Mouse (Mus musculus) CH12.LX (cell line): ENCODE measurements around the gene AU022252. TPM values are rescaled to one million over a fixed set of nuclear protein-coding genes. Genes with fewer than 3 reads are reported as not detected.

ENCODE experiments used
- DNase-seq: peaks from one replicate; pipeline ENCODE4 v3.0.0-alpha.2; 2013; ENCODE audit errors: extremely low read depth
- H3K27ac ChIP-seq: 2 replicates; pipeline ENCODE4 v1.5.1; 2012; ENCODE audit warnings: low read depth, mild to moderate bottlenecking, control low read depth, moderate library complexity; ENCODE audit not compliant: insufficient read depth
- H3K27me3 ChIP-seq: replicated peaks from 2 replicates; pipeline ENCODE3; 2012; ENCODE audit warnings: inconsistent platforms
- H3K36me3 ChIP-seq, 2 experiments: replicated peaks in 1 of 2; 2 replicates each; pipeline versions ENCODE3 to v1.6.1; 2012; ENCODE audit warnings: inconsistent platforms in 1 of 2, low read length in 1 of 2, mild to moderate bottlenecking in 1 of 2, mixed read lengths in 1 of 2, moderate library complexity in 1 of 2; ENCODE audit not compliant: control insufficient read depth in 1 of 2, insufficient read depth in 1 of 2
- H3K4me1 ChIP-seq, 2 experiments: 2 replicates each; pipeline ENCODE4 v1.6.1; 2012; ENCODE audit warnings: inconsistent platforms in 1 of 2, moderate library complexity in 1 of 2; ENCODE audit not compliant: insufficient read depth in 2 of 2, control insufficient read depth in 1 of 2
- H3K4me2 ChIP-seq: 2 replicates; pipeline ENCODE4 v1.6.1; 2012; ENCODE audit warnings: low read depth, mild to moderate bottlenecking, control low read depth; ENCODE audit not compliant: poor library complexity, insufficient read depth, severe bottlenecking
- H3K4me3 ChIP-seq, 3 experiments: fragments of 150-350 bp in 1 of 3; sonication (generic) in 1 of 3; replicated peaks in 1 of 3; 2 replicates each; pipeline versions ENCODE3 to v1.5.1; 2011 to 2012; ENCODE audit warnings: low read depth in 2 of 3, low read length in 2 of 3, mild to moderate bottlenecking in 2 of 3, moderate library complexity in 2 of 3, control low read depth in 1 of 3, improper control_type of control experiment in 1 of 3, inconsistent platforms in 1 of 3, mixed read lengths in 1 of 3; ENCODE audit not compliant: poor library complexity in 1 of 3
- H3K79me2 ChIP-seq: replicated peaks from 2 replicates; pipeline ENCODE4 v1.6.1; 2012; ENCODE audit warnings: mild to moderate bottlenecking, moderate library complexity; ENCODE audit not compliant: control insufficient read depth, poor library complexity, insufficient read depth, severe bottlenecking; ENCODE audit errors: extremely low read depth
- H3K9ac ChIP-seq: 2 replicates; pipeline ENCODE4 v1.6.1; 2012; ENCODE audit warnings: low read depth, mild to moderate bottlenecking, control low read depth, moderate library complexity; ENCODE audit not compliant: insufficient read depth
- H3K9me3 ChIP-seq: replicated peaks from 2 replicates; pipeline ENCODE3; 2012; ENCODE audit warnings: low read length, inconsistent platforms, mixed read lengths
- CHD2 ChIP-seq: IDR thresholded peaks from 2 replicates; pipeline ENCODE4 v1.6.1; 2011; ENCODE audit warnings: low read length, improper control_type of control experiment
- CTCF ChIP-seq, 2 experiments: IDR thresholded peaks in 1 of 2; conservative IDR thresholded peaks in 1 of 2; 2 replicates each; pipeline ENCODE4 v1.5.1; 2011 to 2012; ENCODE audit warnings: low read depth in 2 of 2, low read length in 2 of 2, improper control_type of control experiment in 1 of 2, inconsistent platforms in 1 of 2, mild to moderate bottlenecking in 1 of 2, moderate library complexity in 1 of 2
- E2F4 ChIP-seq: IDR thresholded peaks from 2 replicates; pipeline ENCODE4 v1.6.1; 2011; ENCODE audit warnings: low read depth, low read length, improper control_type of control experiment; ENCODE audit not compliant: insufficient replicate concordance
- EP300 ChIP-seq: IDR thresholded peaks from 2 replicates; pipeline ENCODE4 v1.6.1; 2011; ENCODE audit warnings: low read length, improper control_type of control experiment
- ETS1 ChIP-seq: conservative IDR thresholded peaks from 2 replicates; pipeline ENCODE4 v1.6.1; 2012; ENCODE audit warnings: low read depth, mild to moderate bottlenecking, inconsistent platforms, low read length, improper control_type of control experiment, moderate library complexity
- GABPA ChIP-seq: IDR thresholded peaks from 2 replicates; pipeline ENCODE4 v1.6.1; 2012; ENCODE audit warnings: low read depth, low read length, improper control_type of control experiment, inconsistent platforms; ENCODE audit not compliant: insufficient replicate concordance
- IRF4 ChIP-seq: IDR thresholded peaks from 2 replicates; pipeline ENCODE4 v1.6.1; 2014; ENCODE audit warnings: low read depth, mild to moderate bottlenecking, inconsistent platforms, low read length, improper control_type of control experiment
- JUND ChIP-seq: conservative IDR thresholded peaks from 2 replicates; pipeline ENCODE4 v1.6.1; 2011; ENCODE audit warnings: low read depth, low read length, improper control_type of control experiment
- KAT2A ChIP-seq: IDR thresholded peaks from 2 replicates; pipeline ENCODE4 v1.6.1; 2012; ENCODE audit warnings: low read length, improper control_type of control experiment, inconsistent platforms; ENCODE audit not compliant: insufficient replicate concordance
- MAX ChIP-seq: IDR thresholded peaks from 2 replicates; pipeline ENCODE4 v1.6.1; 2011; ENCODE audit warnings: low read length, improper control_type of control experiment
- MEF2A ChIP-seq: IDR thresholded peaks from 2 replicates; pipeline ENCODE4 v1.6.1; 2014; ENCODE audit warnings: low read depth, mild to moderate bottlenecking, inconsistent platforms, low read length, improper control_type of control experiment, borderline replicate concordance
- MXI1 ChIP-seq: IDR thresholded peaks from 2 replicates; pipeline ENCODE4 v1.6.1; 2011; ENCODE audit warnings: mild to moderate bottlenecking, low read depth, low read length, improper control_type of control experiment
- MYC ChIP-seq: IDR thresholded peaks from 2 replicates; pipeline ENCODE4 v1.6.1; 2011; ENCODE audit warnings: low read depth, mild to moderate bottlenecking, improper control_type of control experiment, low read length
- NELFE ChIP-seq: IDR thresholded peaks from 2 replicates; pipeline ENCODE4 v1.6.1; 2011; ENCODE audit warnings: low read depth, low read length, improper control_type of control experiment
- PAX5 ChIP-seq: IDR thresholded peaks from 2 replicates; pipeline ENCODE4 v1.6.1; 2012; ENCODE audit warnings: low read length, inconsistent platforms, mixed read lengths
- POLR2A ChIP-seq: IDR thresholded peaks from 2 replicates; pipeline ENCODE4 v1.6.1; 2011; ENCODE audit warnings: low read depth, mild to moderate bottlenecking, improper control_type of control experiment, low read length
- POLR2AphosphoS2 ChIP-seq: IDR thresholded peaks from 2 replicates; pipeline ENCODE4 v1.6.1; 2011; ENCODE audit warnings: low read depth, low read length, improper control_type of control experiment
- RAD21 ChIP-seq: IDR thresholded peaks from 2 replicates; pipeline ENCODE4 v1.6.1; 2011; ENCODE audit warnings: low read depth, mild to moderate bottlenecking, low read length, improper control_type of control experiment, moderate library complexity
- RCOR1 ChIP-seq: conservative IDR thresholded peaks from 2 replicates; pipeline ENCODE4 v1.6.1; 2012; ENCODE audit warnings: low read depth, mild to moderate bottlenecking, inconsistent platforms, low read length, improper control_type of control experiment
- TBP ChIP-seq: conservative IDR thresholded peaks from 2 replicates; pipeline ENCODE4 v1.6.1; 2011; ENCODE audit warnings: low read depth, low read length, improper control_type of control experiment
- UBTF ChIP-seq: IDR thresholded peaks from 2 replicates; pipeline ENCODE4 v1.6.1; 2012; ENCODE audit warnings: low read depth, mild to moderate bottlenecking, inconsistent platforms, low read length, improper control_type of control experiment, moderate library complexity
- USF2 ChIP-seq: conservative IDR thresholded peaks from 2 replicates; pipeline ENCODE4 v1.6.1; 2011; ENCODE audit warnings: low read depth, low read length, improper control_type of control experiment
- ZC3H11A ChIP-seq: IDR thresholded peaks from 2 replicates; pipeline ENCODE4 v1.6.1; 2012; ENCODE audit warnings: low read depth, mild to moderate bottlenecking, inconsistent platforms, low read length, improper control_type of control experiment
- ZKSCAN1 ChIP-seq: IDR thresholded peaks from 2 replicates; pipeline ENCODE4 v1.6.1; 2012; ENCODE audit warnings: low read depth, inconsistent platforms, low read length, improper control_type of control experiment, borderline replicate concordance
- dilution Hi-C: fragments of 300-500 bp; cut with MboI; formaldehyde crosslinking; loops from 2 replicates; pipeline ENCODE4 v1.14.3; 2020; ENCODE audit warnings: low sequenced_read_pairs; ENCODE audit not compliant: extremely low pct_unique_long_range_greater_than_20kb, extremely low pct_ligation_motif_present
- in situ Hi-C: fragments of 300-500 bp; cut with MboI; formaldehyde crosslinking; loops from 3 replicates; pipeline ENCODE4 v1.14.3; 2019; ENCODE audit warnings: low sequenced_read_pairs, low pct_ligation_motif_present, low pct_unique_long_range_greater_than_20kb, mixed read lengths
- polyA plus RNA-seq: library from polyadenylated mRNA; unstranded; fragments of >175 nt; gene quantifications from 2 replicates; pipeline ENCODE4 v1.2.1, GENCODE M21; 2012; ENCODE audit warnings: low read depth; ENCODE audit not compliant: insufficient read length
- total RNA-seq, 2 experiments: library from RNA; depleted of rRNA; stranded (reverse); fragments of 300-350 nt in 1 of 2; fragments of >200 nt in 1 of 2; gene quantifications; 2 replicates each; pipeline ENCODE4 v1.2.3; 2012 to 2014

AU022252 gene
- total and polyA plus RNA-seq, 3 experiments, result 8.7 to 18.8 (median 12.7) TPM

GRCm38 (mm10) chr4:119190618-119191017, 41.9 kb downstream of the AU022252 start:
- TF ChIP-seq GABPA (no peak), MYC (no peak), TBP (no peak), RAD21 (no peak), IRF4 (no peak), NELFE (no peak), EP300 (no peak), ZC3H11A (no peak), KAT2A (no peak), MXI1 (no peak), MAX (no peak), PAX5 (no peak), JUND (no peak), CTCF (conservative IDR thresholded peaks at IDR 0.05 in 1 of 2, IDR thresholded peaks at IDR 0.05 in 1 of 2; ENCODE audit: low read depth in 2 of 2, low read length in 2 of 2) (no peak)
- peaks cover 11% of the 10 kb centered on the region for H3K27me3 ChIP-seq
- H3K4me2 ChIP-seq, result no peak overlapping the region
- no peak for DNase-seq
- no peaks in the 10 kb centered on the region for H3K36me3 ChIP-seq
- dilution Hi-C loops, result no loop called here
- H3K79me2 ChIP-seq, result no peaks in the 10 kb centered on the region
- no peaks in the 10 kb centered on the region for H3K9me3 ChIP-seq
- in situ Hi-C loops, result no loop called here
- peaks cover 0 to 3% of the 10 kb centered on the region in 2 experiments; a peak in 2 of 4 replicates for H3K4me1 ChIP-seq
- H3K4me3 ChIP-seq, result no peak overlapping the region
- H3K9ac ChIP-seq, result no peak overlapping the region
- H3K27ac ChIP-seq, result no peak overlapping the region

- Histone ChIP-seq H3K9me3 (no peaks in the 10 kb centered on the region), H3K9ac (no peak within 1 kb of the TSS), H3K27ac (no peak within 1 kb of the TSS), H3K27me3 (peaks cover 14% of the 10 kb centered on the region), H3K79me2 (no peaks in the 10 kb centered on the region), H3K4me2 (no peak within 1 kb of the TSS), H3K4me1 (peaks cover 0 to 1% of the 10 kb centered on the region in 2 experiments; a peak in 1 of 4 replicates), H3K4me3 (no peak within 1 kb of the TSS), H3K36me3 (no peaks in the 10 kb centered on the region)
- TF ChIP-seq KAT2A (no peak), EP300 (no peak), PAX5 (no peak), CTCF (conservative IDR thresholded peaks at IDR 0.05 in 1 of 2, IDR thresholded peaks at IDR 0.05 in 1 of 2; ENCODE audit: low read depth in 2 of 2, low read length in 2 of 2) (no peak), JUND (no peak), TBP (no peak), ETS1 (no peak), E2F4 (no peak), MAX (no peak), USF2 (no peak), UBTF (no peak), ZKSCAN1 (no peak), RAD21 (no peak), MEF2A (no peak), POLR2AphosphoS2 (no peak), RCOR1 (no peak), MYC (no peak), CHD2 (no peak), POLR2A (no peak)
- in situ Hi-C loops, result no loop called here
- DNase-seq, result no peak
- dilution Hi-C loops, result no loop called here
Observed at GRCm38 (mm10) chr4:119189864-119190263, 42.6 kb downstream of the AU022252 start, which contains the start of gene Ermap. Gene Ermap (minus strand): TSS chr4:119190011.
